Mouse (Mus musculus): ENCODE data around the gene Kif11.

The Kif11 gene

GRCm38 (mm10) chr19:37375755-37376615, at the start of gene Kif11:
Kif11 (plus strand) TSS chr19:37376403.
- peak; percentile 96 to 98 for DNase-seq (ENCODE audit: low spot score in 2 of 2)

GRCm38 (mm10) chr19:37327216-37327615, 49.0 kb upstream of the Kif11 start:
- DNase-seq (ENCODE audit: low spot score in 2 of 2), result no peak

GRCm38 (mm10) chr19:37332726-37333125, 43.5 kb upstream of the Kif11 start:
- DNase-seq (ENCODE audit: low spot score in 2 of 2), result no peak

- no peak for DNase-seq (ENCODE audit: low spot score in 2 of 2)
These were observed 42.8 kb upstream of the Kif11 start for GRCm38 (mm10) chr19:37333357-37333756.

- no peak for DNase-seq (ENCODE audit: low spot score in 2 of 2)
These were observed 40.8 kb upstream of the Kif11 start for GRCm38 (mm10) chr19:37335392-37335791.

- no peak for DNase-seq (ENCODE audit: low spot score in 2 of 2)
These were observed 38.5 kb upstream of the Kif11 start, which contains the start of gene Ide for GRCm38 (mm10) chr19:37337752-37338151. Ide (minus strand) TSS chr19:37337852.

GRCm38 (mm10) chr19:37340495-37340894, 35.7 kb upstream of the Kif11 start:
- DNase-seq (ENCODE audit: low spot score in 2 of 2), result no peak

- no peak for DNase-seq (ENCODE audit: low spot score in 2 of 2)
These were observed 35.3 kb upstream of the Kif11 start for GRCm38 (mm10) chr19:37340931-37341330.

GRCm38 (mm10) chr19:37343899-37344298, 32.3 kb upstream of the Kif11 start:
- no peak for DNase-seq (ENCODE audit: low spot score in 2 of 2)

- DNase-seq (ENCODE audit: low spot score in 2 of 2), result no peak
These were observed 29.9 kb upstream of the Kif11 start for GRCm38 (mm10) chr19:37346258-37346657.

- no peak for DNase-seq (ENCODE audit: low spot score in 2 of 2)
These were observed 27.9 kb upstream of the Kif11 start for GRCm38 (mm10) chr19:37348331-37348730.

- no peak for DNase-seq (ENCODE audit: low spot score in 2 of 2)
These were observed 27.3 kb upstream of the Kif11 start for GRCm38 (mm10) chr19:37348952-37349351.

- no peak for DNase-seq (ENCODE audit: low spot score in 2 of 2)
These were observed 23.4 kb upstream of the Kif11 start for GRCm38 (mm10) chr19:37352756-37353155.

- DNase-seq (ENCODE audit: low spot score in 2 of 2), result no peak
These were observed 22.9 kb upstream of the Kif11 start for GRCm38 (mm10) chr19:37353331-37353730.

- DNase-seq (ENCODE audit: low spot score in 2 of 2), result no peak
These were observed 16.2 kb upstream of the Kif11 start for GRCm38 (mm10) chr19:37360044-37360443.

- no peak for DNase-seq (ENCODE audit: low spot score in 2 of 2)
These were observed 13.7 kb upstream of the Kif11 start for GRCm38 (mm10) chr19:37362545-37362944.

GRCm38 (mm10) chr19:37363128-37363939, 12.9 kb upstream of the Kif11 start:
- DNase-seq (ENCODE audit: low spot score in 2 of 2), result peak; percentile 18 to 33

- DNase-seq (ENCODE audit: low spot score in 2 of 2), result no peak
These were observed 7.2 kb upstream of the Kif11 start for GRCm38 (mm10) chr19:37368990-37369389.

GRCm38 (mm10) chr19:37369921-37370320, 6.3 kb upstream of the Kif11 start:
- no peak for DNase-seq (ENCODE audit: low spot score in 2 of 2)

GRCm38 (mm10) chr19:37370356-37370755, 5.8 kb upstream of the Kif11 start:
- DNase-seq (ENCODE audit: low spot score in 2 of 2), result no peak

GRCm38 (mm10) chr19:37374941-37375754, 1.1 kb upstream of the Kif11 start:
- DNase-seq (ENCODE audit: low spot score in 2 of 2), result no peak

GRCm38 (mm10) chr19:37376841-37377240, 638 bp downstream of the Kif11 start:
- no peak for DNase-seq (ENCODE audit: low spot score in 2 of 2)

Measured in right cerebral cortex, adult 2 months (tissue).